Mouse (Mus musculus) erythroblast, embryonic 14.5 days (primary cell): Measurements from ENCODE around the gene Izumo1r. TPM values are rescaled to one million over a fixed set of nuclear protein-coding genes. Genes with fewer than 3 reads are reported as not detected.
"Not testable (repeated sequence)": the region's sequence is repeated elsewhere in the genome, so short reads cannot be mapped to it uniquely, and the experiment has no call there.

Experiments used
- H3K27me3 ChIP-seq: 2 replicates; pipeline ENCODE4 v1.6.1; 2012; ENCODE audit warnings: inconsistent platforms; ENCODE audit not compliant: control insufficient read depth
- H3K36me3 ChIP-seq: 2 replicates; pipeline ENCODE4 v1.6.1; 2012; ENCODE audit warnings: mild to moderate bottlenecking, inconsistent platforms; ENCODE audit not compliant: control insufficient read depth
- H3K4me1 ChIP-seq: 2 replicates; pipeline ENCODE4 v1.6.1; 2012; ENCODE audit warnings: inconsistent platforms; ENCODE audit not compliant: control insufficient read depth
- H3K4me3 ChIP-seq: replicated peaks from 2 replicates; pipeline ENCODE3; 2012; ENCODE audit warnings: moderate library complexity, mild to moderate bottlenecking, inconsistent platforms
- H3K9me3 ChIP-seq: 2 replicates; pipeline ENCODE4 v1.6.1; 2012; ENCODE audit warnings: low read length, inconsistent platforms, mixed read lengths; ENCODE audit not compliant: control insufficient read depth
- GATA1 ChIP-seq: IDR thresholded peaks from 2 replicates; pipeline ENCODE4 v1.6.1; 2012; ENCODE audit warnings: low read length, inconsistent platforms, mixed read lengths
- TAL1 ChIP-seq: IDR thresholded peaks from 3 replicates; pipeline ENCODE4 v1.6.1; 2012; ENCODE audit warnings: low read length, inconsistent platforms, mixed read lengths
- polyA plus RNA-seq: library from polyadenylated mRNA; stranded (reverse); fragments of >175 nt; gene quantifications from 2 replicates; pipeline ENCODE4 v1.2.3, GENCODE M21; 2012

Izumo1r gene
- polyA plus RNA-seq, 1 experiment = not detected

DNA sequence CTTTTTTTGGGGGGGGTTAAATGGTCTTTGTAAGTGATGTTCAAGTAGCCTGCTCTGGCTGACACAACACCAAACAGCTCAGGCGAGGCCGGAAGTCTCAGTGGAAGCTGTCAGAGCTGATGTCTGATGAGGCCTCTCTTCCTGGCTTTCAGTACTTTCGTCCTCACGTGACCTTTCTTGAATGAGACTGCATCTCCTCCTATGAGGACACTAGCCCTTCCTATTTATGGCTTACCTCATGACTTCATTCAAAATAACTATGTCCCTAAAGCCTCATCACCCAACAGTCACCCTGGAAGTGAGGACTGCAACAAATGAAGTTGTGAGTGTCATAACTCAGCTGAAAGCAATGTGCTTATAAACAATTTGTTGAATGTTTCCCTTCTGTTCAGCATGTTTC, 19.1 kb downstream of the Izumo1r start:
- Histone ChIP-seq H3K4me1 (peaks cover 10% of the 10 kb centered on the region), H3K27me3 (no peaks in the 10 kb centered on the region), H3K36me3 (no peaks in the 10 kb centered on the region), H3K9me3 (no peaks in the 10 kb centered on the region), H3K4me3 (no peak overlapping the region)
- no peak for TF ChIP-seq TAL1

DNA sequence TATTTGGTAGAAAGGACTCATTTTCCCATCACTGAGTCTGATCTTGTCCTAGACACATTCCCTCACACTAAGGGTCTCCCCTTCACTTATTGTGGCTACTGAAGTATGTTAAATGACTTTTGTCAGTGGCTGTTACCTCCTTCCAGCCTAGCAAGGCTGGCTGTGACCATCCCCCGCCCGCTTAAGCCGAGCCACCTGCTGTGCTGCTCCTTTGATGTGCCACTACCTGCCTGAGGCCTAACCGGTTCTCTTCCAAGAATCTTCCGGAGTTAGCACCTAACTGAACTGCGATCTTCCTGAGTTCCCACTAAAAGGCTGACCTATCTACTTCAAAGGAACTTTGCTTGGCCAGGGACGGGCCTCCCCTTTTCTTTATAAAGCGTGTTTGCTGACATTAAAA, 27.2 kb downstream of the Izumo1r start:
- H3K27me3 ChIP-seq, H3K4me1 ChIP-seq, H3K9me3 ChIP-seq, H3K36me3 ChIP-seq, H3K4me3 ChIP-seq: not testable (repeated sequence)

DNA sequence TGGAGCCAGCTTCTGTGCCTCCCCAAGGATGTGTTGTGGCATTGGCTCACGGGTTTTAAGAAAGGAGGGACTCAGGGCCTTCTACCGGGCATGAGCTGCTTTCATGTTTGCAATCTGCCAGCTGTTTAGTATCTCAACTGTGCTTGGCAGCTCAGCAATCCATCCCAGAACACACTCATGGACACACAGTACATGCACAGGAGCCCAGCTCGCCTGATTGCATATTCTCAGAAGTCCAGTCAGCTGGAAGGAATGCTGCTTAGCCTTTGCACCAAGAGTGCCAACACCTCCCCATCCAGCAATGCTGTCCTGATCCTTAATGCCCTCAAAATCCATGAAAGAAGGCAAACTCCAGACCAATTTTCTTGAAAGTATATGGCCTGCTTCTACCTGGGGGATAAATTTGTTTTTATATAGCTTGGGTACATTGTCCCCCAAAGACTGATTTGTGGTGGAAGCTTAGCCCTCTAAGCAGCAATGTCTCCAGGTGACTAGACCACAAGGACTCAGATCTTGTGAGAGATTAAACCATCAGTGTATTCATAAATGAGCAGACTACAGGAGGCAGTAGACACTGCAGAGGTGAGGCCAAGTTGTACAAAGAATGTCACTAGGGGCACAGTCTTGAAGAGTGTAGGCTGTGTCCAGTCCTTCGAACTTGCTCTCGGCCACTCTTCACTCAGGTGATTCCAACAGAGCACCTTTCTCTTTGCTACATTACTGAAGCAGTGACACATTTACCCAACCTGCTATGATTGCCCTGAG, 27.8 kb downstream of the Izumo1r start:
- H3K4me3 ChIP-seq = no peak overlapping the region
- H3K27me3 ChIP-seq = no peaks in the 10 kb centered on the region
- TF ChIP-seq GATA1 (no peak), TAL1 (no peak)
- H3K36me3 ChIP-seq = no peaks in the 10 kb centered on the region
- no peaks in the 10 kb centered on the region for H3K4me1 ChIP-seq
- no peaks in the 10 kb centered on the region for H3K9me3 ChIP-seq

DNA sequence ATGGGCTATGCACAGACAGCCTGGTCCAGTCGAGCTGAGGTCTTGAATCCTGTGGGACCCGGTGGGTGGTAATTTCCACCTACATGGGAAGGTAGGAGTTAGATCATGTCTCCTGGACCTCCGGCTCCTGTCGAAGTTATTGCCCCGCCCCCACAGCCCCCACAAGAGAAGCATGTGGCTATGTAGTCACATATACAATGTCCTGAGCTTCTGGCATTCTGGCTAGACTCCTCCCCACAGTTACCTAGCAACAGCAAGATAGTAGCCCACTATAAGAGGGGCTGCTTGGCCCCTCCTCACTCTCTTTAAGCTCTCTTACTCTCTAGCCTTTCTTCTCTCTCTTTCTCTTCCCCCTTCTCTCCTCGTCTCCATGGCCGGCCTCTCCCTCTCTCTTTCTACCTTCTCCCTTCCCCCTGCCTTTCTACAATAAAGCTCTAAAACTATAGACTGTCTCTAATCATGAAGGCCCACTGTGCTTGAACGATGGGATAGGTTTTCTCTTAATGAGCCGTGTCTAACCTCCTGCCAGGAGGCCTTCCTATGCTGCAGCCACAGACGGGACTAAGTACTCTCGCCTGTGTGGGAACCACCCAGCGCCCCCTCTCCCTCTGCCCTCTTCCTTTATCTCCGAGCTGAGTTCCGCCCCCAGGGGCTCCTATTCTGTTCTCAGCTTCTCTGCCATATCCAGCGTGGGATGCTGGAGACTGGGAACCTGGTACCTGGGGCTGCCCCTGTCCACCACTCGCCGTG, 31.4 kb downstream of the Izumo1r start:
- Histone ChIP-seq H3K36me3 (no peaks in the 10 kb centered on the region), H3K4me3 (no peak overlapping the region), H3K9me3 (no peaks in the 10 kb centered on the region), H3K27me3 (no peaks in the 10 kb centered on the region), H3K4me1 (no peaks in the 10 kb centered on the region)
- TF ChIP-seq TAL1 (no peak), GATA1 (no peak)

DNA sequence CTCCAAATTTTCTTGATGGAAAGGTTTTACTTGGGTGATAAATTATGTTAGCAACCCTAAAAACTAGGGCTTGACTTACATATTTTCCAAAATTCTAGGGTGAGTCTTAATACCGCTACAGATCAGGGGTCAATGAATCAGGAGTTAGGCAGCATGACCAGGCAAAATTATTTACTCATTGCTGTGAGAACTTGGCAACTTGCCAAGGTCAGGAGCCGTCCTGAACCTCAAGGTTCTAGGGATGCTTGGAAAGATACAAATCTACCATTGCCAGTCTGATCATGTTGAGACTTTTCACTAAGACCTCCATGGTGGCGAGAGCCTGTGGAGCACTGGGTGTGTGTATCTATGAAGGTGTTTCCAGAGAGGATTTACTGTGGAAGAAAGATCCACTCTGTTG, 32.2 kb downstream of the Izumo1r start:
- Histone ChIP-seq H3K4me1 (no peaks in the 10 kb centered on the region), H3K27me3 (no peaks in the 10 kb centered on the region), H3K9me3 (no peaks in the 10 kb centered on the region), H3K4me3 (no peak overlapping the region), H3K36me3 (no peaks in the 10 kb centered on the region)
- TF ChIP-seq GATA1 = no peak
- no peak for TF ChIP-seq TAL1

DNA sequence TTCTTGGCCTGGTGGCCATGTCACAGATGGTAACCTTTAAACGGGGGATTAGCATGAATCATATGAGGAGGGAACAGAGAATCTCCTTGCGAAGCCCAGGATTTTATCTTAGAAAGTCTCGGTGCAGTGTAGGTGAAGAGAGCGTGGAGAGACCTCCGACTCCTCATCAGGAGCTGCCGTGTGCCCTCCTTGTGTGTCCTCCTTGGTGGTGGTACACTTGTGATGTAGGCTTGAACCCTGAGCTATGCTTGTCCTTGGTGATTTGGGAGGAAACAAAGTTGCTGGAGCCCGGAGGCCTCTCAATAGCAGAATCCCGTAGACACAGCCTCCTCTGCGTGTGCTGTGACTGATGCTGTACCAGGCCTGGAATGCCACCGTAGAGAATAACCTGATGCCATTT, 32.9 kb downstream of the Izumo1r start:
- H3K27me3 ChIP-seq = no peaks in the 10 kb centered on the region
- no peaks in the 10 kb centered on the region for H3K36me3 ChIP-seq
- TF ChIP-seq TAL1 (no peak), GATA1 (no peak)
- no peaks in the 10 kb centered on the region for H3K4me1 ChIP-seq
- no peaks in the 10 kb centered on the region for H3K9me3 ChIP-seq
- H3K4me3 ChIP-seq = no peak overlapping the region

DNA sequence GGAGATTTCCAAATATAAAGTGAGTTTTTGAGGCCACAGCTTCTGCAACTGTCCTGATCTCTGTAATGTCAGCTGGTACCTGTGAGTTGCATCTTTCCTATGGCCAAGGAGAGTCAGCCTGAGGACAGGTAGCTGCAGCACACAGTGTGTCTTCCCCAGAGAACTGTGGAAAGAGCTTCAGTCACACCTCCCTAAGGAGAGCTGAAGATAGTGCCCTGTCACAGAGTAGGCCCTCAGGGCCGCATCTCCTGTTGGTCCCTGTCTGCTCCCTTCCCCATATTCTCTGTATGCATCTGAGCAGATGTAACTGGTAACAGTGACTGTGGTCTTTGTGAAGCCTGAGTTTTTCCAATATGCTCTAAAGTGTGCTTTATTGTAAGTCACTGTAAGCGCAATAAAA, 33.4 kb downstream of the Izumo1r start:
- H3K9me3 ChIP-seq = no peaks in the 10 kb centered on the region
- no peak overlapping the region for H3K4me3 ChIP-seq
- H3K36me3 ChIP-seq = no peaks in the 10 kb centered on the region
- H3K4me1 ChIP-seq = no peaks in the 10 kb centered on the region
- H3K27me3 ChIP-seq = no peaks in the 10 kb centered on the region
- TF ChIP-seq GATA1 = no peak
- no peak for TF ChIP-seq TAL1

DNA sequence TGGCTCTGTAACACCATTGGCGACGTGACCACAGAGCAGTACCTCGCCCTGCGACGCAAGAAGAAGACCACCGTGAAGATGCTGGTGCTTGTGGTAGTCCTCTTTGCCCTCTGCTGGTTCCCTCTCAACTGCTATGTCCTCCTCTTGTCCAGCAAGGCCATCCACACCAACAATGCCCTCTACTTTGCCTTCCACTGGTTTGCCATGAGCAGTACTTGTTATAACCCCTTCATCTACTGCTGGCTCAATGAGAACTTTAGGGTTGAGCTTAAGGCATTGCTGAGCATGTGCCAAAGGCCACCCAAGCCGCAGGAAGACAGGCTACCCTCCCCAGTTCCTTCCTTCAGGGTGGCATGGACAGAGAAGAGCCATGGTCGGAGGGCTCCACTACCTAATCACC, 35.4 kb downstream of the Izumo1r start:
- Histone ChIP-seq H3K27me3 (no peaks in the 10 kb centered on the region), H3K4me3 (no peak overlapping the region), H3K9me3 (no peaks in the 10 kb centered on the region), H3K36me3 (no peaks in the 10 kb centered on the region), H3K4me1 (no peaks in the 10 kb centered on the region)
- TF ChIP-seq GATA1 (no peak), TAL1 (no peak)

DNA sequence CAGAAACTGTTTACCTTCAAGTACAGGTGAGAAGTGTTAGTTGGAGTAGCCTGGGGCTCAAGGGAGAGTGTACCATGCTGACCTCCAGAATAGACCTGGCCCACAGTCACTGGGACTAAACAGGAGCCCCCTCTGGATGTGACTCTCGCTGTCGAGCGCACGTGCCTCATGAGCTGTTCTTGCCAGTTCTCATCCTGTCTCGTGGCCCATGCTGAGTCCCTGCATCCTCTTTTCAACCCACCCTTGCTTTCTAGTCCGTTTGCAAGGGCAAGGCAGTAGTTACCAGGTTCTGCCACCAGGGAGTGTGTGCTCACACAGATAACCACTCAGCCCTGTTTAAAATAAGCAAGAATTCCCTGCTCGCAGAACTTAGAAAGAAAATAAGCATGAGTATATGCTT, 36.8 kb downstream of the Izumo1r start:
- no peaks in the 10 kb centered on the region for H3K9me3 ChIP-seq
- H3K4me3 ChIP-seq = no peak overlapping the region
- no peak for TF ChIP-seq TAL1
- no peak for TF ChIP-seq GATA1
- H3K4me1 ChIP-seq = no peaks in the 10 kb centered on the region
- H3K27me3 ChIP-seq = peaks cover 5% of the 10 kb centered on the region
- no peaks in the 10 kb centered on the region for H3K36me3 ChIP-seq

DNA sequence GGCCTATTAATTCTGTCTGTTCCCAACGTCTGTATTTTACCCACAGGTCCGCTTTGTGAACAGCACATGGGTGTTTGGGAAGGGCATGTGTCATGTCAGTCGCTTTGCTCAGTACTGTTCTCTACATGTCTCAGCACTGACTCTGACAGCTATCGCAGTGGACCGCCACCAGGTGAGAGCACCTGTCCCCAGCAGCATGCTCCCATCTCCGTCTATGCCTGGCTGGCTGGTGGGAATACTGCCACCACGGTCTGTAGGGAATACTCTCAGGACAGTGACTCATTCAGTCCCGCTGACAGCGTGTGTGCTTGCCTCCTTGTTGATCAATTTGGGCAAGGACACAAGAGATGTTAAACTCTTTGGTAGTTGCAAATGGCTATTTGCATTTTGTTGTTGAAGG, 39.0 kb downstream of the Izumo1r start:
- Histone ChIP-seq H3K27me3 (peaks cover 27% of the 10 kb centered on the region), H3K4me1 (no peaks in the 10 kb centered on the region), H3K9me3 (no peaks in the 10 kb centered on the region), H3K36me3 (no peaks in the 10 kb centered on the region), H3K4me3 (no peak overlapping the region)
- no peak for TF ChIP-seq TAL1
- no peak for TF ChIP-seq GATA1
